Comparison of ENCODE assay signal across 30 mouse cellular contexts in genomic region chr10:69286939-69287338, GRCm38 (mm10).
A peak's percentile ranks its signal among the peaks of the same experiment; 100 is the strongest.
DNase-seq lines count a peak whose midpoint lies in the region; ATAC-seq and TF ChIP-seq lines count a peak whose summit lies in the region.
"Had no signal": no experiment of that assay in that cellular context is flagged by ENCODE, and none has a peak within 500 bp of the region (broad histone marks: within the 10 kb centered on the region; RNA-seq: fewer than 3 reads in every experiment).

No protein-coding gene starts in this region.

- H3K4me3 ChIP-seq in heart, adult 2 months = no peak overlapping the region
- no peak overlapping the region for H3K4me3 ChIP-seq in heart, embryonic 10.5 days
- H3K4me3 ChIP-seq in neural tube, embryonic 11.5 days (ENCODE audit: low read depth, low read length) = no peak overlapping the region
- H3K4me3 ChIP-seq in neural tube, embryonic 15.5 days (replicated peaks) = no peak overlapping the region
- H3K4me3 ChIP-seq: embryonic facial prominence, embryonic 10.5 days; embryonic facial prominence, embryonic 13.5 days; erythroblast, embryonic 14.5 days; forebrain, embryonic 12.5 days; forebrain, embryonic 15.5 days; heart, embryonic 12.5 days; heart, embryonic 15.5 days; hindbrain, embryonic 10.5 days; hindbrain, embryonic 13.5 days; intestine, embryonic 15.5 days had no signal

- peaks cover 7% of the 10 kb centered on the region for H3K36me3 ChIP-seq in heart, adult 2 months (ENCODE audit: control insufficient read depth, insufficient read depth, low read length)
- H3K36me3 ChIP-seq in heart, embryonic 10.5 days = peaks cover 54% of the 10 kb centered on the region
- no peaks in the 10 kb centered on the region; the same call in 1 of the 2 replicates for H3K36me3 ChIP-seq in neural tube, embryonic 11.5 days (ENCODE audit: control insufficient read depth, insufficient read depth, low read length)
- peaks cover 19% of the 10 kb centered on the region for H3K36me3 ChIP-seq in neural tube, embryonic 15.5 days
- H3K36me3 ChIP-seq: G1E had no signal

- H3K9me3 ChIP-seq in heart, embryonic 10.5 days = no peaks in the 10 kb centered on the region
- H3K9me3 ChIP-seq in neural tube, embryonic 11.5 days (ENCODE audit: control insufficient read depth, low read length) = no peaks in the 10 kb centered on the region
- H3K9me3 ChIP-seq in neural tube, embryonic 15.5 days (replicated peaks) = no peaks in the 10 kb centered on the region
- H3K9me3 ChIP-seq: embryonic facial prominence, embryonic 10.5 days; embryonic facial prominence, embryonic 13.5 days; forebrain, embryonic 12.5 days; forebrain, embryonic 15.5 days; heart, embryonic 12.5 days; heart, embryonic 15.5 days; hindbrain, embryonic 10.5 days; hindbrain, embryonic 13.5 days; intestine, embryonic 15.5 days had no signal

- WGBS in heart, adult 2 months = 68% methylated on average over 3 of the region's 3 CpGs
- WGBS in heart, embryonic 10.5 days = 89% methylated on average over 3 of the region's 3 CpGs
- WGBS in neural tube, embryonic 11.5 days = 100% methylated on average over 3 of the region's 3 CpGs
- WGBS in neural tube, embryonic 15.5 days = 100% methylated on average over 3 of the region's 3 CpGs

- no peak overlapping the region for H3K4me2 ChIP-seq in neural tube, embryonic 11.5 days (ENCODE audit: low read depth)
- H3K4me2 ChIP-seq in neural tube, embryonic 15.5 days = no peak overlapping the region
- H3K4me2 ChIP-seq: embryonic facial prominence, embryonic 13.5 days; forebrain, embryonic 12.5 days; forebrain, embryonic 15.5 days; heart, embryonic 12.5 days; heart, embryonic 15.5 days; hindbrain, embryonic 13.5 days; intestine, embryonic 15.5 days had no signal

- intact Hi-C loops in heart, adult 2 months (cut with DNase I) = no loop called here

- 0 out of 2 replicates have a peak, but pooled peaks have one; percentile 32 for TF ChIP-seq EP300 in heart, adult 2 months (IDR thresholded peaks at IDR 0.05; ENCODE audit: insufficient read depth, low read depth, low read length)

- H3K27me3 ChIP-seq in heart, adult 2 months (ENCODE audit: control insufficient read depth, insufficient read depth, low read length) = no peaks in the 10 kb centered on the region
- no peaks in the 10 kb centered on the region for H3K27me3 ChIP-seq in heart, embryonic 10.5 days (ENCODE audit: insufficient read depth, poor library complexity, severe bottlenecking)
- H3K27me3 ChIP-seq in neural tube, embryonic 11.5 days (ENCODE audit: control insufficient read depth, insufficient read depth, low read length) = no peaks in the 10 kb centered on the region
- no peaks in the 10 kb centered on the region for H3K27me3 ChIP-seq in neural tube, embryonic 15.5 days (replicated peaks)
- H3K27me3 ChIP-seq: CH12.LX; embryonic facial prominence, embryonic 13.5 days; forebrain, embryonic 12.5 days; forebrain, embryonic 15.5 days; heart, embryonic 12.5 days; heart, embryonic 15.5 days; hindbrain, embryonic 13.5 days; intestine, embryonic 15.5 days; Patski had no signal

- no peak overlapping the region for H3K9ac ChIP-seq in heart, adult 2 months (ENCODE audit: low read depth, low read length)
- H3K9ac ChIP-seq in neural tube, embryonic 11.5 days (ENCODE audit: low read length) = no peak overlapping the region
- no peak overlapping the region for H3K9ac ChIP-seq in neural tube, embryonic 15.5 days (replicated peaks)
- H3K9ac ChIP-seq: embryonic facial prominence, embryonic 13.5 days; forebrain, embryonic 12.5 days; forebrain, embryonic 15.5 days; heart, embryonic 12.5 days; heart, embryonic 15.5 days; hindbrain, embryonic 13.5 days; intestine, embryonic 15.5 days had no signal

- TF ChIP-seq POLR2A in heart, adult 2 months (IDR thresholded peaks at IDR 0.05; ENCODE audit: insufficient read depth, low read depth, low read length) = no peak

- no peak for ATAC-seq in neural tube, embryonic 11.5 days (ENCODE audit: insufficient read depth, low FRiP score, low TSS enrichment)
- ATAC-seq in neural tube, embryonic 15.5 days (ENCODE audit: low FRiP score) = no peak
- ATAC-seq: forebrain, embryonic 15.5 days; hindbrain, embryonic 16.5 days; intestine, embryonic 15.5 days; Patski had no signal

- peak; percentile 35 for DNase-seq in adrenal gland, postnatal 14 days
- no peak for DNase-seq in adrenal gland, adult 2 months
- no peak for DNase-seq in heart, adult 2 months
- no peak for DNase-seq in heart, embryonic 10.5 days (ENCODE audit: low spot score)
- peak; percentile 1 for DNase-seq in neural tube, embryonic 11.5 days (ENCODE audit: low spot score)
- no peak for DNase-seq in urinary bladder, postnatal 36 days (ENCODE audit: low spot score in 2 of 2)
- DNase-seq: B cell, adult 2 months; cerebellum, adult 11-12 months; cerebellum, adult 8-10 months; cerebellum, postnatal 10 days; cerebellum, postnatal 36 days; embryo, embryonic 11 days; gastrocnemius, postnatal 14 days; heart, postnatal 10 days; heart, postnatal 36 days had no signal

- H3K4me1 ChIP-seq in heart, adult 2 months (ENCODE audit: control insufficient read depth, insufficient read depth, low read length) = no peaks in the 10 kb centered on the region; the same call in 1 of the 2 replicates
- peaks cover 30% of the 10 kb centered on the region; the same call in 1 of the 2 replicates for H3K4me1 ChIP-seq in heart, embryonic 10.5 days
- H3K4me1 ChIP-seq in neural tube, embryonic 11.5 days (ENCODE audit: control insufficient read depth, insufficient read depth, low read length) = no peaks in the 10 kb centered on the region
- no peaks in the 10 kb centered on the region for H3K4me1 ChIP-seq in neural tube, embryonic 15.5 days
- H3K4me1 ChIP-seq: embryonic facial prominence, embryonic 10.5 days; embryonic facial prominence, embryonic 13.5 days; forebrain, embryonic 12.5 days; forebrain, embryonic 15.5 days; hindbrain, embryonic 10.5 days; hindbrain, embryonic 13.5 days; intestine, embryonic 15.5 days had no signal

- H3K79me2 ChIP-seq in heart, adult 2 months (replicated peaks; ENCODE audit: control insufficient read depth, insufficient read depth, low read length) = no peaks in the 10 kb centered on the region

- TF ChIP-seq CTCF in heart, adult 2 months (IDR thresholded peaks at IDR 0.05) = no peak

- peak overlapping the region; percentile 18 for H3K27ac ChIP-seq in heart, adult 2 months
- no peak overlapping the region for H3K27ac ChIP-seq in heart, embryonic 10.5 days
- H3K27ac ChIP-seq in neural tube, embryonic 11.5 days (ENCODE audit: low read depth, low read length) = no peak overlapping the region
- H3K27ac ChIP-seq in neural tube, embryonic 15.5 days (replicated peaks) = no peak overlapping the region
- H3K27ac ChIP-seq: embryonic facial prominence, embryonic 10.5 days; embryonic facial prominence, embryonic 13.5 days; forebrain, embryonic 12.5 days; forebrain, embryonic 15.5 days; heart, embryonic 15.5 days; hindbrain, embryonic 10.5 days; hindbrain, embryonic 13.5 days; intestine, embryonic 15.5 days had no signal

Comparison
In these comparisons a context has a peak if more than half of its experiments do, and no peak if none do; other contexts are left out.
1. DNase-seq: peak in adrenal gland, postnatal 14 days (single experiment) and neural tube, embryonic 11.5 days (single experiment); none in adrenal gland, adult 2 months (single experiment), heart, adult 2 months (0 of 2), heart, embryonic 10.5 days (single experiment) and urinary bladder, postnatal 36 days (0 of 2).